Mouse (Mus musculus) kidney, postnatal 4 days (tissue): ENCODE measurements around the gene Phgr1.

Experiments
- DNase-seq, 2 experiments: peaks; one replicate each; pipeline ENCODE4 v3.0.0; 2021; ENCODE audit warnings: mixed read lengths in 2 of 2

The Phgr1 gene

GRCm38 (mm10) chr2:118779504-118780480 lies 7.2 kb downstream of the Phgr1 start, which contains the start of gene Disp2:
TSS of gene Disp2 (plus strand) at chr2:118779719.
- DNase-seq, result peak; percentile 97

GRCm38 (mm10) chr2:118781115-118781514 lies 8.5 kb downstream of the Phgr1 start:
- no peak for DNase-seq

- DNase-seq, result no peak
These were observed 9.7 kb downstream of the Phgr1 start for GRCm38 (mm10) chr2:118782303-118782702.

GRCm38 (mm10) chr2:118783093-118783492 lies 10.5 kb downstream of the Phgr1 start:
- DNase-seq, result no peak

GRCm38 (mm10) chr2:118783663-118784062 lies 11.1 kb downstream of the Phgr1 start:
- DNase-seq, result no peak

GRCm38 (mm10) chr2:118786525-118786924 lies 14.0 kb downstream of the Phgr1 start:
- DNase-seq, result no peak

GRCm38 (mm10) chr2:118789501-118789900 lies 16.9 kb downstream of the Phgr1 start:
- no peak for DNase-seq

- no peak for DNase-seq
These were observed 17.6 kb downstream of the Phgr1 start for GRCm38 (mm10) chr2:118790221-118790550.

- peak; percentile 76 to 83 for DNase-seq
These were observed 18.3 kb downstream of the Phgr1 start for GRCm38 (mm10) chr2:118790551-118791525.

- no peak for DNase-seq
These were observed 19.2 kb downstream of the Phgr1 start for GRCm38 (mm10) chr2:118791591-118792258.

- no peak for DNase-seq
These were observed 19.7 kb downstream of the Phgr1 start for GRCm38 (mm10) chr2:118792259-118792613.

- DNase-seq, result no peak
These were observed 21.1 kb downstream of the Phgr1 start for GRCm38 (mm10) chr2:118793636-118794035.

GRCm38 (mm10) chr2:118802542-118803118 lies 30.1 kb downstream of the Phgr1 start:
- no peak for DNase-seq

GRCm38 (mm10) chr2:118804474-118804873 lies 31.9 kb downstream of the Phgr1 start:
- no peak for DNase-seq

GRCm38 (mm10) chr2:118805137-118805536 lies 32.6 kb downstream of the Phgr1 start:
- no peak for DNase-seq

GRCm38 (mm10) chr2:118805756-118806155 lies 33.2 kb downstream of the Phgr1 start:
- DNase-seq, result no peak

- no peak for DNase-seq
These were observed 34.3 kb downstream of the Phgr1 start for GRCm38 (mm10) chr2:118806860-118807259.

- DNase-seq, result no peak
These were observed 38.3 kb downstream of the Phgr1 start for GRCm38 (mm10) chr2:118810861-118811260.

GRCm38 (mm10) chr2:118812724-118813123 lies 40.2 kb downstream of the Phgr1 start:
- no peak for DNase-seq

GRCm38 (mm10) chr2:118813981-118814836 lies 41.6 kb downstream of the Phgr1 start, which contains the start of gene Knstrn:
TSS of gene Knstrn (plus strand) at chr2:118814003.
- DNase-seq, result peak; percentile 94 to 95

GRCm38 (mm10) chr2:118822800-118823199 lies 50.2 kb downstream of the Phgr1 start:
- no peak for DNase-seq
